Mouse (Mus musculus) kidney, postnatal 14 days (tissue): ENCODE measurements around the gene Cd151.

Experiments
- DNase-seq: peaks from one replicate; pipeline ENCODE4 v3.0.0; 2022; ENCODE audit warnings: mixed read lengths

Gene Cd151

DNA sequence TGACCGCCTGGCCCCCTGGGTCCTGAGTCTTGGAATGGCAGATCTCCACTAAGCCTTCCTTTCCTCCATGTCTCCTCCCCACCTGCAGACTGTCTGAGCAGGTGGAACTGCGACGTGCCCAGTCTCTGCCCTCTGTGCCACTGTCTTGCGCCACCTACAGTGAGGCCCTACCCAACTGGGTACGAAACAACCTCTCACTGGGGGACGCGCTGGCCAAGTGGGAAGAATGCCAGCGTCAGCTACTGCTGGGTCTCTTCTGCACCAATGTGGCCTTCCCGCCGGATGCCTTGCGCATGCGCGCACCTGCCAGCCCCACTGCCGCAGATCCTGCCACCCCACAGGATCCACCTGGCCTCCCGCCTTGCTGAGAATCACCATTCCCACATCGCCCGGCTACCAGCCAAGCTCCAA, 7.9 kb upstream of the Cd151 start:
- no peak for DNase-seq

DNA sequence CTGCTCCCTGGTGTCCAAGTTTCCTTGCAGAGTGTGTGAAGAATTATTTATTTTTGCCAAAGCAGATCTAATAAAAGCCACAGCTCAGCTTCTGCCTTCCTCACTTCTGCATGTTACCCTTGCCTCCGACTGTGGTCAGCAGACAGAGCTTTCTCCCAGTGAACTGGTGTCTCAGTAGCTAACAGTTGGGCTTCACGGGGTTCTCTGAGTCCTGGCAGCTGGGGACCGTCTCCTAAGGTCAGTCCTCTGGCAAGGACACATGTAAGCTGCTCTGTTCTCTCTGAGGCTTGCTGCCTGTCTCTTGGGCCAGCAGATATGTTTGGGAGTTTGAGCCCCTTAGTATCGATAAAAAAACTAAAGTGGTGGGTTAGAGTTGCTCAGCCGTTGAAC, 7.2 kb upstream of the Cd151 start:
- no peak for DNase-seq

DNA sequence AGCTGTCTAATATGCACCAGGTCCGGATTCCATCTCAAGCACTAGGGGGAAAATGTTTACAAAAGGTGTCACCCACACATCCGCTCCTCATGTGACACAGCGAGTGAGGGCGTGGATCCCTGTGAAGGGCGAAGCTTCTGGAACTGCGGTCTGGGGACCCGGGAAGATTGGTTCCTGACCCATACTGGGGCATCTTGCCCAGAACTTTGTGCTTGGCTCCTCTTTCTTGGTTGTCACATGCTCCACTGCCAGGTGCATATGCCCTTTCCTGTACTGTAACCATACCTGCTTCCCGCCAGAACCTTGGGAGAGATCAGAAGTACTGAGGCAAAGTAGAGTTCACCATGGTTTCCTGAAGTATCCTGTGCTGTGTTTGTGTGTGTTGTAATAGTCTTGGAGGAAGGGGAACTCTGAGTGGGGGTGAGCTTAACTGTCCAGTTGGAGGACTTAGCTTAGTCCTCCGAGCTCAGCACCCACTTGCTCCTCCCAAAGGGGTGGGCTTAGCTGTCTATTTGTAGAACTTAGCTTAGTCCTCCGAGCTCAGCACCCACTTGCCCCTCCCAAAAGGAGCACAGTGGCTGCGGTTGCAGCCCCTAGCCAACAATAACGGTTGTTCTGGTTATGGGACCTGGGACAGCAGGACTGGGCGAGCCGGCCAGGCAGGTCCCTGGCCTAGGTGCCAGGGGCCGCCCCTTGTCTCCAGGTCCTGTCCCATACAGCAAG, 6.6 kb upstream of the Cd151 start, which contains the start of gene Cracr2b:
Gene Cracr2b (plus strand): TSS at position 704 of the 723 bp plus-strand sequence.
- no peak for DNase-seq

DNA sequence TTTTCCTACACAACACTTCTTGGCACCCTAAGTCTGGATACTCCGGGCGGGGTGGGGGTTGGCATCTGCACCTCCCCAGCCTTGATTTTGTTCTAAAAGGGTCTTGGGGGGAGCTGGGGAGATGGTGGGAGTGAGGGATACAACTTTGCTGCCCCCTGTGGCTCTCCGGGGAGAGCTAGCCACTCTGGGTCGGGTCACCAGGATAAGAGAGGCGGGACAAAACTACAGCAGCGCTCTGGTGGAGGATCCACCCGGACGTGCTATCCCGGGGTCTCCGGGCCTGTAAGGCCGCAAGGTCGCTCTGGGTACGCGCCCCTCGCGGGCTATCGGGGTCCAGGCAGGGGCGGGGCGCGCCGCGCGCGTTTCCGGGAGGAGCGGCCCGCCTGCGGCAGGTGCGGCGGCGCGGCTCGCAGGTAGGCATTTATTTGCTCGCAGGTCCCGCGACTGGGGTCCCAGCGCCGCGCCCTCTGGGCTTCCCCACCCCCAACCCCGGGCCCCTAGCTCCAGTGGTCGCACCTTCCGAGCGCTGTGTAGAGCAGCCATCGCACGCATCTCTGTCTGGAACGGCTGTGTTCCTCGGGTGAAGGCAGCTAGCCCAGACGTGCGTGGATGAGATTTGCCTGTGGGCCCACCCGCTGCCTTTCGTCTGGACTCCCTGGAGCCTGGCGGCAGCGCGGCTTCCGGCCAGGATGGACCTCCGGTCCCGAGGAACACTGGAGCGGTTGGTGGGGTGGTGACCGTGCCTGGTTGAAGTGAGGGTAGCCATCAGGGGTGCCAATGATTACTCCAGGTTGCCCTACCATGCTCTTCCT, 5.5 kb upstream of the Cd151 start:
- DNase-seq, result no peak

DNA sequence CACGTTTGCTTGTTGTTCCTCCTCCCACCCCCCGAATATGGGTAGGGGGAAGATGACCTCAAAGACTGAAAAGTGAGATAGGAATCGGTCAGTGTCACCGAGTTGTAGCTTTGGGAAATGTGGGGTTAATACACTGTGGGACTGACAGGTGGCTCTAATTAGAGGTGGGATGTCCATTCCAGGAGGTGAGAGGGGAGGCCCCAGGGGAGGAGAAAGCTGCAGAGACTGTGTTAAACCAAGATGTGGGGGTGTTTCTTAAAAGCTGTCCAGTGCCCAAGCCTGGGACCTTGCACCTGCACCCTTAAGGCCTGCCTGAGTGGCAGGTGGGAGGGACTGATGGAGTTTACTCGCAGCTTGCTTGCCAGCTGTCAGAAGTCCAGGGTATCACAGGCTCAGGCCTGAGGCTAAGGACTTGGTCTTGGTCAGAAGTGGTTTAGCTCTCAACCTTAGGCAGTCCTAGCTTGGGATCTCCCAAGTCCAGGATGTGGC, 4.8 kb upstream of the Cd151 start:
- DNase-seq, result peak; percentile 71

DNA sequence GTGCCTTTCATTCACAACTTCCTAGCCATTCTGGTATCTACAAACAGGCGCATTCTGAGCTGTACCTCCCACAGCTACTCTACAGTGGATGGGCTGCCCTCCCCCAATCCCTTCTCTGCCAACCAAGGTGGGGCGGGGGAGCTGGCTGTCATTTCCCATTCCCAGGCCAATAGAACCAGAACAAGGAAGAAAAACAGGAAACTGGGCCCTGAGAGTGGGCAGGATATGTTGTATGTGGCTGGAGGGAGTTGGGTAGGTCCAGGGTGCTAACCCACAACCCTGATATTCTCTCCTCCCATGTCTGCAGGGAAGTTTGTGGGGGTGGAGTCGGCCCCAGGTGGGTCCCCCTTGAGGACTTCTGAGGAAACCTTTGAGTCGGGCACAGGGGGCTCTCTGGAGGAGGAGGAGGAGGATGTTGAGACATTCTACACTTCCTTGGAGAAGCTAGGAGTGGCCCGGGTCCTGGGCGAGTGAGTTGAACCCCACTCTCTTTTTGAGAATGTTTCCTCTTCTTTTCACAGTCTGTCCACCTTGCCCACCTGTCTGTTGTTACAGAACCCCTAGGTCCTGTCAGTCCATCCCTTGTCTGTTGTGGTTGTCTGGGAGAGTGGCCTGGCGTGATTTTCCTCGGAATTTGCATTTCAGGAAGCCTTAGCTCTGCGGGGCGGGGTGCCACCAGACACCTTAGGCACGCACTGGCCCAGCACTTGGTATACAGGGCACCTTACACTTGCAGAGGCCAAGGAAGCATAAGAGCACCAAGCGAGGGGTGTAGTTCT, 3.2 kb upstream of the Cd151 start:
- DNase-seq, result peak; percentile 76

DNA sequence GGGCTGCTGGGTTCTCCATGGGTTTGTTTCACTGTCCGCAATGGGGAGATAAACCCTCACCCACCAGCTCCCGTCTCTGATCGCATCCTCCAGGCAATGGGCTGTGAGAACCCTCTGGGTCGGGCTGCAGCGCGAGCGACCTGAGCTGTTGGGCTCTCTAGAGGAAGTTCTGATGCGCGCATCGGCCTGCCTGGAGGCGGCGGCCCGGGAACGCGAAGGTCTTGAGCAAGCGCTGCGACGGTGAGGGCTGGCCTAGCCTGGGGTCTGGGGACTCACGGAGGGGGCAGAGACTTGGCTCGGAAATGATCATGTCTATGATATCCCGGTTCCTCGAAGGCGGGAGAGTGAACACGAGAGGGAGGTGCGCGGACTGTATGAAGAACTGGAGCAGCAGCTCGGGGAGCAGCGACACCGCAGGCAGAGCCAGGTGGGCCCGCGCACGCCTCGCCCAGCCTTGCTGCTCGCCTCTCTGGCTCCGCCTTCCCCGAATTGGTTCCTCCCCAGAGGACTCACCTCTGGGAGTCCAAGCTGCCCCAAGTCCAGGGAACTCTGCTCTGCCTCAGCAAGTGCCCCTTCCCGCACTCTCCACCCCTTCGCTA, 2.5 kb upstream of the Cd151 start:
- DNase-seq, result peak; percentile 70

DNA sequence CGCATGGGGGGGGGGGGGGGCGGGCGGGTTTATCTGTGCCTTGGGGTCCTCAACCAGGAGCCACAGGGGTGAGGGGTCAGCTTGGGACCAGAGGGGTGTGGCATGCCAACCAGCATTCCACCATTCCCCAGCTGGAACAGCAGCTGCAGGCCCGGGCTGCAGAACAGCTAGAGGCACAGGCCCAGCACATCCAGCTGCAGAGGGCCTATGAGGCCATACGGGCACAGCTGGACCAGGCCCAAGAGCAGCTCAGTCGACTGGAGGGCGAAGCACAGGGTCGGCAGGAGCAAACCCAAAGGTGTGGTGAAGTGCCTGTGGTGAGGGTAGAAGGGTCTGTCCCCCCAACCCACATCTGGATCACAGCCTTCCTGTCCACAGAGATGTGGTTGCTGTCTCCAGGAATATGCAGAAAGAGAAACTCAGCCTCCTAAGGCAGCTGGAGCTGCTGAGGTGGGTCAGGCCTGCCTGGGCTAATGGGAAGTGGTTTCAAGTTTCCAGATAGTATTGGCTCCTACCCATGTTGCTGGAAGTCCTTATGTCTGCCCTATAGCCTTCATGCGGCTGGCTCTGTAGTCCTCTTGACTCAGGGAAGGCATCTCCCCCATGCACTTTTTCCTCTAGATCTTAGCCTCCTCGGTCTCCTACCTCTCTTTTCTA, 1.7 kb upstream of the Cd151 start:
- DNase-seq, result no peak

DNA sequence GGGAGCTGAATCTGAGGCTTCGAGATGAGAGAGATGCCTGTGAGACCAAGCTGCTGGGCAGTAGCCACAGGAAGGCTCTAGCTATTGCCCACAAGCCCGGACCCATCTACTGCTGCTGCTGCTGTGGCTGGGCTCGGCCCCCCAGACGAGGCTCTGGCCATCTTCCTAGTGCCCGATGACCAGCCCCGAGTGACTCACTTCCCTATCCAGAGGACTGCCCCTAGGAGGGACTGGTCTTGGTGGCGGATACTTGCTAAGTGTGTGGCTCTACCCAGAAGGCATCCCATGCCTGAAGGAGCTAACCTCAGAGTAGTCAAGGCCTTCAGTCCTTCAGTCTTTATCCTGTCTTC, 1.2 kb upstream of the Cd151 start:
- no peak for DNase-seq

DNA sequence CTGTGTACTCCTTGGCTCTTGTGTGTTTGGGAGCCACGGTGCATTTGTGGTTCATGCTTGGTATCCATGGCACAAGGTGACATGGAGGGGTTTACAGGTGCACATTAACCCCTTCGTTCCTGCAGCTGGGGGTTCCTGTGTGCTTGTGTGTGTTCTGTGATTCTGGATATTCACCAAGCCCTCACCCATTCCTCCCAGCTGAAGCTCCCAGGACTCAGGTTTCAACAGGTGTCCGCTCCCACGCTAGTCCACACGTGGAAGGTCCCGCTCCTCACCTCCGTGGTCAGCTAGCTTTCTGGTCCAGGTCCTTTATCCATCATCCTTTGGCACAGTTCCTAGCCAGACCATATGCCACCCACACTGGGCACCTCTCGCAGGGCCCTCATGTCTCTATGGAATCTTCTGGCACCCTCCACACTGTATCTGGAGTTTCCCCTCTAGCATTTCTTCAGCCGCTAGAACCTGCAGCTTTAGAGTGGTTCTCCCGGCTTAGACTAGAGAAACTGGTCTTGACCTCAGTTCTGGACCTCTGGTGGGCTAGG, 514 bp upstream of the Cd151 start:
- no peak for DNase-seq

DNA sequence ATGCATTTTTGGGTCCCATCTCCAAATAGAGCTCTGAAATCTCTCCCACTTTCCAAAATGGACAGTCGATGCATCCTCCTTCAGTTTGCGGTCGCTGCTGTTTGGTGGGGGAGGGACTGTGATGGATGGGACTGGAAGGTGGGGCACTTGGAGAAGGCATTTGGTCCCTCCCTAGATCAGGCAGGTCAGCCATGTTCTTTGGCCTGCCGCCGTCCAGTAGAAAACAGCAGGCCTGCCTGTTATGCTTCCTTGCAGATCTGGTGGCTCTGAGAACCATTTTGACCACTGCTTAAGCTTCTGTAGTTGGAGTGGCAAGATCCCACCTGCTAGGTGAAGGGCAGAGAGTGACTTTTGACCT, 951 bp downstream of the Cd151 start:
- DNase-seq, result no peak

DNA sequence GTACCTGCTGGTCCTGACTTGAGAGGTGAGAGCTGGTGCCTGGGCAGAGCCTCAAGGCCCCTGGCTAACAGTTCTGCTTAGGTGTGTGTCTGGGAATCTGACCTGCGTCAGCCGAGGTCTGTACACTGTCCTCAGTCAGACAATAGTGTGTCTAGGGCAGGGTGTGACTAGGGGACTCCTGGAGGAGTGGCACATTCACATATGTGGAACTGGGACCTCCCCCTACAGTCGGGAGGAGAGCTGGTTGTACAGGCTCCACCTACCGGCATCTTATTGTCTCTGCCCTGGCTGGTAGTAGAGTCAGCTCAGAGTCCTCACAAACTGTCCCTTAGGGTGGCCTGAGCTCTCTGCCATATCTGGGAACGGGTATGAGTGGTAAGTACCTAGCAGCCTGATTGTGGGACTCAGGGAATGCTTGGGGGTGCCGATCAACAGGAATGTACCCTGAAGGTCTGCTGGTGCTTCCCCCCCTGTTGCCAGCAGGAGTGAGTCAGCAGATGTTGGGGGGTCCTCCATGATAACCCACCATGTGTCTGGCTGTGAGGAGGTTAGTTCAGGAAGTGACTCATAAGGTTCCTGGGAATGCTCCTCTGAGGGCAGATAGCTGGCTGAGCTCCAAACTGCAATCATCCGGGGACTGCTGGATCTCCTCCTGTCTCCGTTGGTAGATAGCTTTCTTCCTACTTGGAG, 1.5 kb downstream of the Cd151 start:
- DNase-seq, result peak; percentile 82

DNA sequence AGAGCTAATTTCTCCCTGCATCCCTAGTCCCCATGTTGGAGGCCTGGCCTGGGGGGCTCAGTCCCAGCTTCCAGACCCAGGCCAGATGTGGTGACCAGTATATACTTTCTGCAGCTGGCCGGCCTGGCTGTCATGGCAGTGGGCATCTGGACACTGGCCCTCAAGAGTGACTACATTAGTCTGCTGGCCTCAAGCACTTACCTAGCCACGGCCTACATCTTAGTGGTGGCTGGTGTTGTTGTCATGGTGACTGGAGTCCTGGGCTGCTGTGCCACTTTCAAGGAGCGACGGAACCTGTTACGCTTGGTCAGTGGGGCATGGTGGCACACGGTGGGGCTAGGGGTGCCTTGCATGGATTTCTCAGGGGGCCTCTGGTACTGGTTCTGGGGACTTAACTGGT, 2.2 kb downstream of the Cd151 start:
- no peak for DNase-seq

DNA sequence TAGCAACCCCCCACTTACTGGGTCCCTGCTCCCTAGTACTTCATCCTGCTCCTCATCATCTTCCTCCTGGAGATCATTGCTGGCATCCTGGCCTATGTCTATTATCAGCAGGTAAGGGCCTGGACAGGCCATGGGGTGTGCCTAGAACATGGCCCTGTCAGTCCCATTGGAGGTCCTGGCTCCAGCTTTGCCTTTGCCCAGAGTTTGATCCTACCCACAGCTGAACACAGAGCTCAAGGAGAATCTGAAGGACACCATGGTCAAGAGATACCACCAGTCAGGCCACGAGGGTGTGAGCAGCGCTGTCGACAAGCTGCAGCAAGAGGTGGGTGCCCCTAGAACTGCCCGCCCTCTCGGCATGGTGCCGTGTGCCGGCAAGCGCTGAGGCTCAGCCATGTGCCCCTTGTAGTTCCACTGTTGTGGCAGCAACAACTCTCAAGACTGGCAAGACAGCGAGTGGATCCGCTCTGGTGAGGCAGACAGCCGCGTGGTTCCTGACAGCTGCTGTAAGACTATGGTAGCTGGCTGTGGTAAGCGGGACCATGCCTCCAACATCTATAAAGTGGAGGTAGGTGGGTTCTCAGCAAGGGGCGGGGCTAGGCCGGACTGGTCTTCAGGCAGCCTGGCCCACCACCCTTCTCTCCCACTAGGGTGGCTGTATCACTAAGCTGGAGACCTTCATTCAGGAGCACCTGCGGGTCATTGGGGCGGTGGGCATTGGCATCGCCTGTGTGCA, 2.9 kb downstream of the Cd151 start:
- no peak for DNase-seq

DNA sequence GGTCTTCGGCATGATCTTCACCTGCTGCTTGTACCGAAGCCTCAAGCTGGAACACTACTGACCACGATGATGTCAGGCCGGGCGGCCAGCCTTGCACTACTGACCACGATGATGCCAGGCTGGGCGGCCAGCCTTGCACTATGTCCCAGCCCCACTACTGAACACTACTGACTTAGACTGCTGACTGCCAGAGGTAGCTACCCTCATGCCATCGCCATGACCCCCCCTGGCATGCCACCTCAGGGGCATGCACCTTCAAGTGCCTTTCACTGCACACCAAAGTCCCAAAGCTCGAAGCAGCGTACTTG, 3.4 kb downstream of the Cd151 start:
- no peak for DNase-seq

DNA sequence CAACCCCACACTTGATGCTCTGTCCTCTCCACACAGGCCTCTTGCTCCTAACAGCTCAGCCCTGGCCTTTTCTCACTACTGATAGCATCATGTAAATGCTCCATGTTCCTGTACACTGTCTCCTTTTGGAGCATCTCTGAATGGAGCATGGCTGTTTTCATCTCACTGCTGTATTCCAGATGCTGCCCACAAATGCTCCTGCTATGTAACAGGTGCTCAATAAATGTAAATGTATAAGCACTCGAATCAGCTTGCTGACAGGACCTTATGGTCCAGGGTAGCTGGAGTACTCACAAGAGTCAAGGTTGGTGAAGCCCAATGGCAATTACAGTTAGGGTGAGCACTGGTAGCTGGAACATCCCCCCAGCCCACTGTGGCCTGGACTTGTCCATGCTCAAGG, 4.0 kb downstream of the Cd151 start:
- no peak for DNase-seq

DNA sequence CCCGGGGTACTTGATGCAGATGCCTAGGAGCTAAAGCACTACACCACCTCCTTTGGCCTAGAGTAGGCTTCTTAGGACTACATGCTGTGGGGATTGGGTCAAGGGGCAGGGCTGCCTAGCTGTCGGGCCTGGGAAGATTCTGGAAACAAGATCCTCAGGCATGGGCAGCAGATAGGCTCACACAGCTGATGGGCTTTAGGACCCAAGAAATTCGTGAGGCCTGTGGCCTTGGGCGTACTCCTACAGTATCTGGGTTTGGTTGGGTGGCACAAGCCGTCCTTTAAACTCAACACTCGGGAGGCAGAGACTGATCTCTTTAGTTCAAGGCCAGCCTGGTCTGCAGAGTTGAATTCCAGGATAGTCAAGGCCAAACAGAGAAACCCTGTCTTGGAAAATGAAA, 5.0 kb downstream of the Cd151 start:
- DNase-seq, result no peak

DNA sequence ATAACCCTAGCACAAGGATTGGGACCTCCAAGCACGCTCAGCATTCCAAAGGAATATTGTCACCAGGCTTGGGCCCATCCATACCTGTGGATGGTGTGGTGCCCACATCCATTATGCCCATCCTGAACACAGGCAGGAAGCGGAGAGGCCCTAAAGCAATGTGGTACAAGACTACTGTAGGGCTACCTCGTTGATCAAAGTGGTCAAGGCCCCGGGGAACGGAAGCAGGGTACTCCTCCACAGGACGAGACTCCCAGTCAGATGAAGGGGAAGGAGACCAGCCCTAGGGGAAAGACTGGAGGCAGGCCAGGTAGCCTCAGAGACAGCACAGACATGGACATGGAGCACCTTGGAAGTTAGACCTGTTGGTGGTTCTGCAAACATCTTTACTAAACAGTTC, 5.6 kb downstream of the Cd151 start:
- DNase-seq, result no peak

DNA sequence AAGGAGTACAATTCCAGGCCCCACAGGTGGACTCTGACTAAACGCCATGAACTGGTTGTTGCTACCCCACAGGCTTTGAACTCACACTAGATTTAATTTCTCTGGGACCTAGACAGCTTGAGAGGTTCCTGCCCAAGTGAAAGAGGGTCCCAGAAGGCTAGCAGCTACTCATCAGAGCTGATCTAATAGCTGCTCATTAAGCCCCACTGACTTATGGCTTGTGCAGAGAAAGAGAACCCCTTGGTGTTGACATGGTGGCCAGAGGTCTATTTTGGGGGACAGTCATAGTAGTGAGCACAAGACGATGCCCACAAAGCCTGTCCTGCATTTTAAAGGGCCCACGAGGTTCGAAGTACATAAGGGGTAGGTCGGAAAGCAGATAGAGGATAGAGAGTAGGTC, 7.0 kb downstream of the Cd151 start:
- no peak for DNase-seq

DNA sequence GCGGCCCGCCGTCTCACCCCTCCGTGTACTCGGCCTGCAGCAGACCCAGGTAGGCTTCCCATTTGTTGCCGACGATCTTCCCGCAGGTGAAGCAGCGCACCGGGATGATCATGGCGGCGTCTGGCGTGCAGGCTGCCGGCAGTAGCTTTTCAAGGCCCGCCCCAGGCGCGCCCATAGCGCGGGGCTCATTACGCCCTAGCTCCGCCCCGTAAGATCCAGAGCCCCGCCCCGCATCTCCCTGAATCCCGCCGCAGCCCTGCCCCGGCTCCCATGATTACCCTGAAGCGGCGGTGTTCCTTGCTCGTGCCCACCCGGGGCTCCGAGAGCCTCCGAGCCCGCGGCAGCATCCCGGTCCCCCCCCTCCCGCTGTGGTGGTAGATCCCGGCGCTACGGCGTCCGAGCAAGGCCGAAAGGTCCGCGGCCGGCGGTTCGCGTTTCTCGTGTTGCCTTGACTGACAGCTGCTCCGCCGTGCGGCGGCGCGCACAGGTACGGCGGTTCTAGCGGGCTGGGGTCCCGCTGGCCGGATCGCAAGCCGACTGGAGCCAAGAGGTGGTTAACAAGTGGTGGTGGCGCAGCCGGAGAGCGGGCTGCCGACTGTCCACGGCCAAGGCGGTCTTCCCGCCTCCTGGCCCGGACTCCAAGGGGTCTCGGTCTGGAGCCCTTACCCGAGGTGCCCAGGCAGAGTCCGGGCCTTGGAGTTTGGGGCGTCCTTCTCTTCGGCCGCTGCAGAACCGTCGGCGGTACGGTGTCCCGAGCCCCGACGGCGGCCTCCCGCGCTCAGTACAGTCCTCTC, 8.0 kb downstream of the Cd151 start, which contains the start of the genes Polr2l and Tspan4:
Gene Polr2l (minus strand): TSS at position 122 of the 794 bp plus-strand sequence.
Gene Tspan4 (plus strand): TSS at position 230 of the 794 bp plus-strand sequence.
- DNase-seq, result peak; percentile 91
